Mouse (Mus musculus) heart, adult 2 months (tissue): ENCODE data around the gene Gusb. TPM values are rescaled to one million over a fixed set of nuclear protein-coding genes. Genes with fewer than 3 reads are reported as not detected.

Source experiments
- DNase-seq, 2 experiments: peaks; one replicate each; pipeline ENCODE4 v3.0.0; 2021
- H3K27ac ChIP-seq: fragments of 200-600 bp; 2 replicates; pipeline ENCODE4 v1.8.1; 2022
- H3K27me3 ChIP-seq: fragments of 200-500 bp; 2 replicates; pipeline ENCODE4 v1.6.1; 2012; ENCODE audit warnings: mild to moderate bottlenecking, low read length, inconsistent platforms, mixed read lengths; ENCODE audit not compliant: control insufficient read depth, insufficient read depth
- H3K36me3 ChIP-seq: fragments of 200-500 bp; 2 replicates; pipeline ENCODE4 v1.6.1; 2012; ENCODE audit warnings: low read length, inconsistent platforms; ENCODE audit not compliant: control insufficient read depth, insufficient read depth
- H3K4me1 ChIP-seq: fragments of 200-500 bp; 2 replicates; pipeline ENCODE4 v1.6.1; 2011; ENCODE audit warnings: low read length; ENCODE audit not compliant: control insufficient read depth, insufficient read depth
- H3K4me3 ChIP-seq: fragments of 200-600 bp; 2 replicates; pipeline ENCODE4 v1.8.1; 2022
- H3K79me2 ChIP-seq: fragments of 200-500 bp; replicated peaks from 2 replicates; pipeline ENCODE4 v1.6.1; 2012; ENCODE audit warnings: mild to moderate bottlenecking, inconsistent platforms, low read length, moderate library complexity, mixed read lengths; ENCODE audit not compliant: control insufficient read depth, insufficient read depth
- H3K9ac ChIP-seq: fragments of 200-500 bp; 2 replicates; pipeline ENCODE4 v1.6.1; 2012; ENCODE audit warnings: low read depth, mild to moderate bottlenecking, control low read depth, inconsistent platforms, low read length, mixed read lengths
- CTCF ChIP-seq: fragments of 200-600 bp; IDR thresholded peaks from 2 replicates; pipeline ENCODE4 v1.8.1; 2022; ENCODE audit warnings: antibody characterized with exemption, mild to moderate bottlenecking, moderate library complexity
- EP300 ChIP-seq: fragments of 200-500 bp; IDR thresholded peaks from 2 replicates; pipeline ENCODE4 v1.6.1; 2011; ENCODE audit warnings: low read depth, low read length, control low read depth; ENCODE audit not compliant: insufficient read depth
- POLR2A ChIP-seq: fragments of 200-500 bp; IDR thresholded peaks from 2 replicates; pipeline ENCODE4 v1.6.1; 2011; ENCODE audit warnings: mild to moderate bottlenecking, low read depth, low read length, control low read depth; ENCODE audit not compliant: insufficient read depth
- WGBS: fragments of 180-500 bp; shearing (Covaris S2); methylation state at CpG from one replicate; pipeline ENCODE4 v1.1.7; 2018; 5-methylcytosine and 5-hydroxymethylcytosine counted together
- intact Hi-C: fragments of 180-260 bp; cut with DNase I; formaldehyde crosslinking; loops from one replicate; pipeline ENCODE4 v1.15.1; 2025
- long read RNA-seq: library from polyadenylated mRNA; stranded (forward); transcript quantifications from one replicate; pipeline ENCODE4 v2.0.0, GENCODE M21; 2021
- polyA plus RNA-seq: library from polyadenylated mRNA; depleted of rRNA; stranded (reverse); fragments of >200 nt; gene quantifications from 2 replicates; pipeline ENCODE4 v1.2.3, GENCODE M21; 2012; rRNA removed
- total RNA-seq, 2 experiments: library from RNA; stranded (reverse); gene quantifications; 2 replicates each; pipeline ENCODE4 v1.2.3; 2021

The Gusb gene
- total RNA-seq (10 to 100 TPM; 12.8 to 13.0 TPM), polyA plus RNA-seq (17.9 and 25.3 TPM in 2 replicates)
- long read RNA-seq, transcript Gusb-201 (12 exons, 2,687 nt) = major isoform, 23 of 24 reads
- long read RNA-seq, partial matches to known transcripts = 0 of 24 reads
- long read RNA-seq, other reads (novel, unspliced or antisense) = 0 of 24 reads

GRCm38 (mm10) chr5:130002301-130003146, at the start of gene Gusb:
Gene Gusb, minus strand, starts transcription at chr5:130003049.
- no peaks in the 10 kb centered on the region for H3K27me3 ChIP-seq
- WGBS = under 1% methylated on average over 39 of the region's 39 CpGs
- TF ChIP-seq EP300 = 0 out of 2 replicates have a peak, but pooled peaks have one; percentile 3
- TF ChIP-seq CTCF = no peak; the same call in 1 of the 2 replicates
- peak; percentile 82 for TF ChIP-seq POLR2A
- peak within 1 kb of the TSS; percentile 92 for H3K27ac ChIP-seq
- H3K36me3 ChIP-seq = no peaks in the 10 kb centered on the region
- peak within 1 kb of the TSS; percentile 86 for H3K4me3 ChIP-seq
- peak; percentile 88 to 92 for DNase-seq
- peaks cover 7% of the 10 kb centered on the region for H3K4me1 ChIP-seq
- no peaks in the 10 kb centered on the region for H3K79me2 ChIP-seq
- intact Hi-C loops = loop anchor here (2.0 kb wide), 1 partner anchor 36 kb away; no protein-coding TSS in a partner anchor
- peak within 1 kb of the TSS; percentile 83 for H3K9ac ChIP-seq

- H3K4me1 ChIP-seq = peaks cover 15% of the 10 kb centered on the region
- peak overlapping the region; percentile 2; the same call in 1 of the 2 replicates for H3K27ac ChIP-seq
- H3K36me3 ChIP-seq = peaks cover 3% of the 10 kb centered on the region; the same call in 1 of the 2 replicates
- 34% methylated on average over 5 of the region's 5 CpGs for WGBS
- H3K79me2 ChIP-seq = no peaks in the 10 kb centered on the region
- TF ChIP-seq CTCF (no peak), POLR2A (no peak), EP300 (no peak)
- H3K9ac ChIP-seq = no peak overlapping the region
- DNase-seq = peak in 1 of 2 experiments; percentile 40
- no peaks in the 10 kb centered on the region for H3K27me3 ChIP-seq
- H3K4me3 ChIP-seq = no peak overlapping the region
- intact Hi-C loops = no loop called here
These were observed 49.7 kb upstream of the Gusb start for GRCm38 (mm10) chr5:130052510-130052909.

GRCm38 (mm10) chr5:130051073-130051860, 48.4 kb upstream of the Gusb start:
- 90% methylated on average over 15 of the region's 15 CpGs for WGBS
- TF ChIP-seq CTCF = no peak
- no peak for TF ChIP-seq POLR2A
- no peak for TF ChIP-seq EP300
- Histone ChIP-seq H3K4me3 (no peak overlapping the region), H3K9ac (no peak overlapping the region), H3K27me3 (no peaks in the 10 kb centered on the region), H3K36me3 (peaks cover 6% of the 10 kb centered on the region; the same call in 1 of the 2 replicates), H3K79me2 (no peaks in the 10 kb centered on the region), H3K27ac (no peak overlapping the region), H3K4me1 (peaks cover 22% of the 10 kb centered on the region)
- intact Hi-C loops = no loop called here
- DNase-seq = no peak

- no peak for DNase-seq
- H3K9ac ChIP-seq = no peak overlapping the region
- no peak overlapping the region for H3K27ac ChIP-seq
- H3K4me1 ChIP-seq = peaks cover 23% of the 10 kb centered on the region
- intact Hi-C loops = no loop called here
- no peaks in the 10 kb centered on the region for H3K79me2 ChIP-seq
- WGBS = 68% methylated on average over 6 of the region's 6 CpGs
- no peaks in the 10 kb centered on the region for H3K27me3 ChIP-seq
- H3K36me3 ChIP-seq = peaks cover 6% of the 10 kb centered on the region; the same call in 1 of the 2 replicates
- no peak for TF ChIP-seq POLR2A
- TF ChIP-seq EP300 = no peak
- no peak for TF ChIP-seq CTCF
- no peak overlapping the region for H3K4me3 ChIP-seq
These were observed 47.6 kb upstream of the Gusb start for GRCm38 (mm10) chr5:130050416-130050815.

GRCm38 (mm10) chr5:130048786-130049520, 46.1 kb upstream of the Gusb start:
- Histone ChIP-seq H3K27ac (peak overlapping the region; percentile 64), H3K27me3 (no peaks in the 10 kb centered on the region)
- 65% methylated on average over 15 of the region's 15 CpGs for WGBS

More at GRCm38 (mm10) chr5:130048786-130049520, 46.1 kb upstream of the Gusb start:
- H3K9ac ChIP-seq = no peak overlapping the region
- peak; percentile 63 to 66 for DNase-seq
- no peaks in the 10 kb centered on the region for H3K79me2 ChIP-seq
- H3K36me3 ChIP-seq = peaks cover 6% of the 10 kb centered on the region; the same call in 1 of the 2 replicates
- intact Hi-C loops = no loop called here
- no peak overlapping the region for H3K4me3 ChIP-seq
- TF ChIP-seq CTCF = no peak
- TF ChIP-seq POLR2A = no peak
- 0 out of 2 replicates have a peak, but pooled peaks have one; percentile 34 for TF ChIP-seq EP300
- peaks cover 23% of the 10 kb centered on the region for H3K4me1 ChIP-seq
